Comparison of ENCODE assay signal across 15 mouse cellular contexts in genomic region chr6:145694817-145695216, GRCm38 (mm10).
"Had no signal": no experiment of that assay in that cellular context is flagged by ENCODE, and none has a peak within 500 bp of the region (broad histone marks: within the 10 kb centered on the region; RNA-seq: fewer than 3 reads in every experiment).

No protein-coding gene starts in this region.

- H3K27ac ChIP-seq: hindbrain, embryonic 15.5 days; limb, embryonic 13.5 days; liver, embryonic 14.5 days; neural tube, embryonic 12.5 days had no signal

- DNase-seq: layer of hippocampus, adult 9-11 months; left cerebral cortex, postnatal 4 days; lung, adult 18-20 months; midbrain, embryonic 14.5 days; retina, postnatal 1 day; right cerebral cortex, postnatal 4 days; spleen, adult 18-20 months; thymus, adult 2 months; thymus, postnatal 25 days had no signal

- H3K9me3 ChIP-seq: hindbrain, embryonic 15.5 days; limb, embryonic 13.5 days; midbrain, embryonic 10.5 days; neural tube, embryonic 12.5 days had no signal

- H3K27me3 ChIP-seq: hindbrain, embryonic 15.5 days; limb, embryonic 13.5 days; neural tube, embryonic 12.5 days had no signal

- H3K4me1 ChIP-seq: hindbrain, embryonic 15.5 days; midbrain, embryonic 10.5 days; neural tube, embryonic 12.5 days had no signal

- ATAC-seq: intestine, embryonic 16.5 days had no signal

- H3K4me2 ChIP-seq: hindbrain, embryonic 15.5 days; limb, embryonic 13.5 days; neural tube, embryonic 12.5 days had no signal

- H3K36me3 ChIP-seq: hindbrain, embryonic 15.5 days; limb, embryonic 13.5 days; midbrain, embryonic 10.5 days; neural tube, embryonic 12.5 days had no signal

- H3K4me3 ChIP-seq: hindbrain, embryonic 15.5 days; limb, embryonic 13.5 days; midbrain, embryonic 10.5 days; neural tube, embryonic 12.5 days had no signal

- H3K9ac ChIP-seq: hindbrain, embryonic 15.5 days; limb, embryonic 13.5 days; liver, embryonic 14.5 days; neural tube, embryonic 12.5 days had no signal
